Mouse (Mus musculus) left cerebral cortex, adult 2 months (tissue): ENCODE measurements around the gene Acer1. TPM values are rescaled to one million over a fixed set of nuclear protein-coding genes. Genes with fewer than 3 reads are reported as not detected.

Experiments
- DNase-seq, 2 experiments: peaks; one replicate each; pipeline ENCODE4 v3.0.0; 2021 to 2022; ENCODE audit warnings: low spot score in 2 of 2, mixed read lengths in 1 of 2; ENCODE audit errors: extremely low spot score in 1 of 2
- H3K27ac ChIP-seq: fragments of 200-600 bp; 2 replicates; pipeline ENCODE4 v1.8.1; 2022
- H3K4me3 ChIP-seq: fragments of 200-600 bp; 2 replicates; pipeline ENCODE4 v1.8.1; 2022
- CTCF ChIP-seq: fragments of 200-600 bp; IDR thresholded peaks from 2 replicates; pipeline ENCODE4 v1.8.1; 2022; ENCODE audit warnings: antibody characterized with exemption, mild to moderate bottlenecking, moderate library complexity
- intact Hi-C: fragments of 180-260 bp; cut with DNase I; formaldehyde crosslinking; loops from one replicate; pipeline ENCODE4 v1.15.1; 2025
- total RNA-seq, 2 experiments: library from RNA; stranded (reverse); gene quantifications; 2 replicates each; pipeline ENCODE4 v1.2.3; 2021

Gene Acer1
- total RNA-seq, 2 experiments from 2014 or later: not detected

DNA sequence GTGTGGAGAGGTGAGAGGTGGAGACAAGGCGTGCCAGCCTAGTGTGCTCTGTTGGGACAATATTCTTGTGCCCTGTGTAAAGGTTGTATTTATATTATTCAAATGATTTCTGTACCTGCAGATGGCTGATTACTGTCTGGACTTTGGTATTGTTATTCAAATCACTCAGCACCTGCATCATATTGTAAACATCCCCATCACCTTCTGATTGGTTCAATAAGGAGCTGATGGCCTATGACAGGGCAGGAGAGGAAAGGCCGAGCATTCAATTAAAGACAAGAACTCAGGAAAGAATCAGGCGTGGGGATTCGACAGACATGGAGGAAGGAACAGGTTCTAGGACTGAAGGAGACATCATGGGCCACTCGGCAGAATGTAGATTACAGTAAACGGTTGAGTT lies 18.3 kb downstream of the Acer1 start:
- H3K4me3 ChIP-seq: no peak overlapping the region
- TF ChIP-seq CTCF: no peak
- no peak for DNase-seq
- H3K27ac ChIP-seq: no peak overlapping the region
- intact Hi-C loops: no loop called here

DNA sequence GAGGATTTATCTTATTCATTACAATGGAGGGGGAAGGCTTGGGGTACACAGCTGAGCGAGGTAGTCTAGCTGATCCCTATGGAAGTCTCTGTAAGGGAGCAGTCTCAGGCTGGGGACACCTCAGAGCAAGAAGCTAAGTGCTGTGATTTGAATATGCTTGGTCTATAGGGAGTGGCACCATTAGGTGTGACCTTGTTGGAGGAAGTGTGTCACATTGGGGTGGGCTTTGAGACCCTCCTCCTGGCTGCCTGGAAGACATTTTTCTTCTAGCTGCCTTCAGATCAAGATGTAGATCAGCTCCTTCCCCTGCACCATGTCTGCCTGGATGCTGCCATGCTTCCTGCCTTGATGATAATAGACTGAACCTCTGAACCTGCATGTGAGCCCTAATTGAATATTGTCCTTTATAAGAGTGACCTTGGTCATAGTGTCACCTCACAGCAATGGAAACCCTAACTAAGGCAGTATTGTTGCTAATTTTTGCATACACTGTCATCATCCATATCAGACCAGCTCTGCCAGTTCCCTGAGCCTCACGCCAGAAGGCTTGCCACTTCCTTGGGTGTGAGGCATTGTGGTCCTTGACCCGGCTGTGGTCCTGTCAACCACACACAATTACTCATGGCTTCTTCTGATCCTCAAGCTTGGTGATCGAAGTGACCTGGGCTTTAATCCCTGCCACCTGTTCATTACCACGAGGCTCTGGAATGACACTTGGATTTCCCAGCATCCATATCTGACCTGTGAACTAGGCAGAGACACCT lies 19.1 kb downstream of the Acer1 start:
- intact Hi-C loops: no loop called here
- DNase-seq: no peak
- TF ChIP-seq CTCF: no peak

DNA sequence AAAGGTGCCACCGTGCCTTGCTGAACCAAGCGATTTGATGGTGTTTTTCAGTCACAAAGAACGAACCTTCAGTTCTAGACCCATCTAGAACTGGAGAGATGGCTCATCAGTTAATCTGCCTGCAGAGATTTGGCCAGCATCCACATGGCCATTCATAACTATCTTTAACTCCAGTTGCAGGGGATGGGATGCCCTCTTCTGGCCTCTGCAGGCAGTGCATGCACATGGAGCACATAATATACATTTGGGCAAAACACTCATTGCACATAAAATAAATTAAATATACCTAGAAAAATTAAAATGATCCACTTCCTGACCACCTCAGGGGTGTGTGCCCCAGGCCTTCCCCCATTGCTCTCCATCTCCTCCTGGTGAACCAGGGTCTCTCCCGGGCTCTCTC lies 20.0 kb downstream of the Acer1 start:
- DNase-seq: no peak
- Histone ChIP-seq H3K4me3 (no peak overlapping the region), H3K27ac (no peak overlapping the region)
- no peak; the same call in 1 of the 2 replicates for TF ChIP-seq CTCF
- intact Hi-C loops: no loop called here

More for the DNA sequence above, 19.1 kb downstream of the Acer1 start:
- no peak overlapping the region for H3K4me3 ChIP-seq
- H3K27ac ChIP-seq: no peak overlapping the region

GRCm38 (mm10) chr17:56958667-56959066 lies 23.3 kb downstream of the Acer1 start:
- no peak overlapping the region for H3K4me3 ChIP-seq
- intact Hi-C loops: no loop called here
- DNase-seq: no peak
- no peak overlapping the region for H3K27ac ChIP-seq
- no peak for TF ChIP-seq CTCF

GRCm38 (mm10) chr17:56957763-56958429 lies 24.0 kb downstream of the Acer1 start:
- no peak overlapping the region for H3K27ac ChIP-seq
- peak; percentile 1; the same call in 1 of the 2 replicates for TF ChIP-seq CTCF

DNA sequence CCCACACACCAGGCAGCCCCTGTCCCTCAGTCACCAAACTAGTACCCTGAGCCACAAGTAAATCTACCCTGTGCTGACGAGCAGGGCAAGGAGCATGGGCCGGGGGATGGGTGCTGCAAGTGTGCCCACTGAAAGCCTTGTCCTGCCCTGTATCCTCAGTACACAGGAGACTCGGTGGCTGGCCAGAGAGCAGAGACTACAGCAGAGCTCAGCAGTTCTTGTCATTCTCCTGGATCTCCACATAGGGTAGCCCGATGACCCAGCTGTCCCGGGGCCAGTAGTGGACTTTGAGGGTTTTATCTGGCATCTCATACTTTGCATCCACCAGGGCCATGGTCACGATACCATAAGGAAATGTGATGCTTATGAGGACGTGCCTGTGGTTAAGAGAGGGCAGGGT lies 27.1 kb downstream of the Acer1 start:
- intact Hi-C loops: loop anchor here (5.0 kb wide), 1 partner anchor 148 kb away; no protein-coding TSS in a partner anchor
- no peak overlapping the region for H3K4me3 ChIP-seq
- no peak for TF ChIP-seq CTCF
- no peak for DNase-seq
- no peak overlapping the region for H3K27ac ChIP-seq

More at GRCm38 (mm10) chr17:56957763-56958429, 24.0 kb downstream of the Acer1 start:
- H3K4me3 ChIP-seq: no peak overlapping the region
- no peak for DNase-seq
- intact Hi-C loops: no loop called here

GRCm38 (mm10) chr17:56952639-56953038 lies 29.3 kb downstream of the Acer1 start:
- Histone ChIP-seq H3K27ac (no peak overlapping the region), H3K4me3 (no peak overlapping the region)
- DNase-seq: no peak
- intact Hi-C loops: loop anchor here (5.0 kb wide), 1 partner anchor 145 kb away; no protein-coding TSS in a partner anchor
- no peak for TF ChIP-seq CTCF

DNA sequence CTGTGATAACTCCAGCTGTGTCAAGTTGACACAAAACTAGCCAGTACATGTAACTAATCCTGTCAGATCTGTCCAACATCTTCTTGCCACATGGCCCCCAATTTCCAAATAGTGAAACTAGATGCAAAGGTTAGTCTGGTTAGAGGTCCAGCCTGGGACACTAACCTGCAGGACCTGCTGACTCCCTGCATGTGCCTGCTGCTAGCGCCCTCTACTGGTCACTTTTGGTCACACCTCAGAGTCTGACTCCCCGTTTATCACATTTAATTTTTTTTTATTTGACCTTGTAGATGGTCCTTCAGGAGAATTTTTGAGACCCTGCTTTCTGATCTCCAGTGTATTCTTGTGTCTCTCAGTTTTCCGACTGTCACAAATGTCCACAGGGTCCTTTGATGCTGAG lies 31.0 kb downstream of the Acer1 start:
- H3K4me3 ChIP-seq: no peak overlapping the region
- H3K27ac ChIP-seq: no peak overlapping the region
- TF ChIP-seq CTCF: peak; percentile 84
- peak in 1 of 2 experiments; percentile 47 for DNase-seq
- intact Hi-C loops: loop anchor here (2.0 to 5.0 kb wide), 2 partner anchors 54 to 144 kb away; no protein-coding TSS in a partner anchor

DNA sequence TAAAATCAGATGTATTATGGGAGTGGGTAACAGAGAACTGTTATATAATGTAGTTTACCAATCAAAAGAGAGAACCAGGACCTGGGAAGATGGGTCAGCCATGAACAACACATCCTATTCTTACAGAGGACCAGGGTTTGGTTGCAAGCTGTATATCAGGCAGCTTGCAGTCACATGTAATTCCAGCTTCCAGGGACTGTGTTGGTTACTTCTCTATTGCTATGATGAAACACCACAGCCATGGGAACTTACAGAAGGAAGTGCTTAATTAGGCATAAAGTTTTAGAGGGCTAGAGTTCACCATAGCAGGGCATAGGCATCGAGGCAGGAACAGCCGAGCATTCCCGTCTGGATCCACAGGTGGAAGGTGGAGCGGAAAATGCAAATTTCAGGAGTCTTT lies 43.2 kb downstream of the Acer1 start:
- TF ChIP-seq CTCF: no peak
- H3K4me3 ChIP-seq: no peak overlapping the region
- no peak for DNase-seq
- intact Hi-C loops: loop anchor here (5.0 kb wide), 1 partner anchor 126 kb away; no protein-coding TSS in a partner anchor
- H3K27ac ChIP-seq: no peak overlapping the region

GRCm38 (mm10) chr17:56936731-56937130 lies 45.2 kb downstream of the Acer1 start:
- Histone ChIP-seq H3K27ac (no peak overlapping the region), H3K4me3 (no peak overlapping the region)
- no peak for TF ChIP-seq CTCF
- no peak for DNase-seq
- intact Hi-C loops: loop anchor here (5.0 kb wide), 1 partner anchor 124 kb away; no protein-coding TSS in a partner anchor

DNA sequence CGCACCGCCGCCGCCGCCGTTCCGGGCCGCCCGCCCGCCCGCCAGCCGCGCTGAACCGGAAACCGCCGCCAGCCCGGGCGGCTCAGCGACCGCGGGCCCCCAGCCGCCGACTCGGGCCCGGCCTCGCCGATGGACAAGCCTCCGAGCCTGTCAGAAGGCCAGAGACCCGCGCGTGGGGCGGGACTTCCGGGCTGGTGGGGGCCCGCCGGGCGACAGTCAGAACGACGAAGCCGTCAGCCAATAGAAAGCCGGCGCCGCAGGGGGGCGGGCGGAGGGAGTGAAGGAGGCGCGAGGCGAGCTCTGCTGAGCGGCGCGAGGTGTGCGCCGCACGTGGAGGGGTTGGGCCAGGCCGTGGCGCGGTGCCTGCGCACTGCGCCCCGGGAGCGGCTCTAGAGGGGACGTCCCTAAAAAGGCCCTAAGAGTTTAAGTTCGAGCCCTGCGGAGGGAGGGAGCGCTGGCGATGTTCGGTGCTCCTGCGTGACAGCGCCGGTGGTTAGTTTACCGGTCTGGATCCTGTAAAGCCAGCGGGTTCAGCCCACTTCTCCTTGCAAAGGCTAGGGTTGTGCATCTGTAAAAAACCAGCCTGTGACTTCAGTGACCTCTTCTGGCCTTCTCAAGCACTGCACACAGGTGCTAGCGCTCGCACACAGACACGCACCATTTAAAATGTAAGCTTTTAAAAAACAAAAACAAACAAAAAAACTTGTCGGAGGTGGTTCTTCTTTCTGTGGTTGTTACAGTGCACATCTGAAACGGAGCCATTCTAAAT lies 46.4 kb downstream of the Acer1 start, which contains the start of gene Mllt1:
TSS of gene Mllt1 (minus strand) at position 53 of the 769 bp plus-strand sequence.
- peak; percentile 99 to 100 for DNase-seq
- intact Hi-C loops: loop anchor here (2.0 to 5.0 kb wide), 2 partner anchors 53 to 123 kb away; no protein-coding TSS in a partner anchor
- TF ChIP-seq CTCF: peak; percentile 60
- H3K27ac ChIP-seq: peak within 1 kb of the TSS; percentile 77
- H3K4me3 ChIP-seq: peak within 1 kb of the TSS; percentile 78
